Mouse (Mus musculus): ENCODE measurements around the gene Atxn1.

Gene Atxn1

GRCm38 (mm10) chr13:45526230-45526629 is 438.6 kb downstream of the Atxn1 start:
- DNase-seq (ENCODE audit: low read depth, low spot score), result no peak

- DNase-seq (ENCODE audit: low read depth, low spot score), result no peak
Measured at GRCm38 (mm10) chr13:45524791-45525435, 439.9 kb downstream of the Atxn1 start.

- no peak for DNase-seq (ENCODE audit: low read depth, low spot score)
Measured at GRCm38 (mm10) chr13:45524305-45524704, 440.5 kb downstream of the Atxn1 start.

GRCm38 (mm10) chr13:45516501-45517393 is 448.1 kb downstream of the Atxn1 start:
- DNase-seq (ENCODE audit: low read depth, low spot score), result no peak

GRCm38 (mm10) chr13:45514832-45515422 is 449.9 kb downstream of the Atxn1 start:
- DNase-seq (ENCODE audit: low read depth, low spot score), result no peak

- no peak for DNase-seq (ENCODE audit: low read depth, low spot score)
Measured at GRCm38 (mm10) chr13:45514115-45514514, 450.7 kb downstream of the Atxn1 start.

GRCm38 (mm10) chr13:45513009-45513984 is 451.5 kb downstream of the Atxn1 start:
- no peak for DNase-seq (ENCODE audit: low read depth, low spot score)

- no peak for DNase-seq (ENCODE audit: low read depth, low spot score)
Measured at GRCm38 (mm10) chr13:45512531-45512930, 452.3 kb downstream of the Atxn1 start.

GRCm38 (mm10) chr13:45511706-45512435 is 452.9 kb downstream of the Atxn1 start:
- DNase-seq (ENCODE audit: low read depth, low spot score), result no peak

GRCm38 (mm10) chr13:45509366-45509765 is 455.4 kb downstream of the Atxn1 start:
- DNase-seq (ENCODE audit: low read depth, low spot score), result no peak

GRCm38 (mm10) chr13:45508495-45508894 is 456.3 kb downstream of the Atxn1 start:
- no peak for DNase-seq (ENCODE audit: low read depth, low spot score)

GRCm38 (mm10) chr13:45507274-45508229 is 457.3 kb downstream of the Atxn1 start, which contains the start of gene Gmpr:
Gene Gmpr, plus strand, starts transcription at chr13:45507444.
- peak; percentile 64 for DNase-seq (ENCODE audit: low read depth, low spot score)

- no peak for DNase-seq (ENCODE audit: low read depth, low spot score)
Measured at GRCm38 (mm10) chr13:45505546-45505945, 459.3 kb downstream of the Atxn1 start.

- DNase-seq (ENCODE audit: low read depth, low spot score), result no peak
Measured at GRCm38 (mm10) chr13:45502791-45503190, 462.0 kb downstream of the Atxn1 start.

GRCm38 (mm10) chr13:45499906-45500305 is 464.9 kb downstream of the Atxn1 start:
- no peak for DNase-seq (ENCODE audit: low read depth, low spot score)

All from WW6 (cell line).